Mouse (Mus musculus): ENCODE measurements at regions not wholly inside any gene's neighbourhood (a gene's known extent, or its start where the extent isn't known, plus 50 kb on each side); places are given as distances from the start of the nearest gene placed in this dataset.

DNA sequence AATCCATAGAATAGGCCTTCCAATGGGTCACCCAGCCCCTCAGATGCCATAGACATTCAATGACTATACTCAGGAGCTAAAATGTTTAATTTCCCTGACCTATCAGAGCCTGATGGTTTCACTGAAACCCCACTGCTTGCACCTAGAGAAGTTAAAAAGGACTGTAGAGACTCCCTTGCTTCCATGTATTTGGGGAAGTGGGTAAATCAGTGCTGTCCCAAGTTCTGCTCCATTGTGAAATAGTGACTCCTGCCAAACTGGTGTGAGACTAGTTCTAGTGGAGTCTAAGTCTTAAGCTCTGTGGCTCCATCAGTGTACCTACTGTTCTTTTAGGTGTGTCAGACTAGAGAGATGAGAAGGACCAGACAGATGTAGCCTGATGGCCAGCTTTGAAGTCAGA, 121.3 kb upstream of the Bmper start:
- no peak for DNase-seq (ENCODE audit: low spot score)
- no peaks in the 10 kb centered on the region for H3K27me3 ChIP-seq (ENCODE audit: insufficient read depth, poor library complexity, severe bottlenecking)
- no peaks in the 10 kb centered on the region for H3K36me3 ChIP-seq
- no peaks in the 10 kb centered on the region for H3K9me3 ChIP-seq
- H3K4me3 ChIP-seq: no peak overlapping the region
- no peak overlapping the region for H3K27ac ChIP-seq
- no peaks in the 10 kb centered on the region for H3K4me1 ChIP-seq (replicated peaks)

DNA sequence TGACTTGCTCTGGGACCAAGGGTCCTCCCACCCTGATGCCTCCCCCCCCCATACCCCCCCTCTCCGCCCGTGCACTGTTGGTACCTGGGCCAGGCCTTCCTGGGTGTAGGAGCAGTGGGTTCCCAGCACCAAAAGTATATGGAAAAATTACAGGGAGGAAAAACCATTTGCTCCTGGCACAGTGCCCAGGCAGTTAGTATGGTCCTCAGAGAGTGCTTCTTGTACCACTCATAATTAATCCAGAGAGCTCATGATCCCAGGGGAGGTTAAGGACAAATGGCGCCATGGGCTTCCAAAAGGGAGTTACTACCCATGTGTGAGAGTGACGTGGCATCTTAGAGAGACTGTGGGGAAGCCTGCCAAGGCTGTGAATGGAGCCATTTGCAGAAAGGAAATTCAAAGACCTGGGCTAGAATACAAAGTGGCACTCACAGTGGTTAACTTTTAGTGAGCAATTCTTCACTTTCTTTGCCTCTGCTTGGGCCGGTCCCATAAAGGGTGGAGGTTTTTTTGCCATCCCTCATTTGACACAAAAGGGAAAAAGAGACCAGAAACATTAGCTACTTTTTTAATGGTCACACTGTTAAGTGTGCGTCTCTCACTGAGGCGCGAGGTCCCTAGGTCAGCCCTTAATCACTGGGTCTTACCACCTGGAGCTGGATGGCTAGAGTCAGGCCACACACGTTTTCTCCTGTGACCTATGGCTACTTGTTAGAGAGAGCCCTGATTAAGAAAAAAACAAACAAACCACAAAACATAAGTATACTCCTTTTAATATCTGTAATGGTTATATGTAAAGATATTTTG, 120.7 kb upstream of the Bmper start:
- 82% methylated on average over 9 of the region's 9 CpGs for WGBS
- Histone ChIP-seq H3K4me3 (no peak overlapping the region), H3K27me3 (ENCODE audit: insufficient read depth, poor library complexity, severe bottlenecking) (no peaks in the 10 kb centered on the region), H3K9me3 (no peaks in the 10 kb centered on the region), H3K4me1 (replicated peaks) (no peaks in the 10 kb centered on the region), H3K36me3 (no peaks in the 10 kb centered on the region), H3K27ac (no peak overlapping the region)
- DNase-seq (ENCODE audit: low spot score): no peak

DNA sequence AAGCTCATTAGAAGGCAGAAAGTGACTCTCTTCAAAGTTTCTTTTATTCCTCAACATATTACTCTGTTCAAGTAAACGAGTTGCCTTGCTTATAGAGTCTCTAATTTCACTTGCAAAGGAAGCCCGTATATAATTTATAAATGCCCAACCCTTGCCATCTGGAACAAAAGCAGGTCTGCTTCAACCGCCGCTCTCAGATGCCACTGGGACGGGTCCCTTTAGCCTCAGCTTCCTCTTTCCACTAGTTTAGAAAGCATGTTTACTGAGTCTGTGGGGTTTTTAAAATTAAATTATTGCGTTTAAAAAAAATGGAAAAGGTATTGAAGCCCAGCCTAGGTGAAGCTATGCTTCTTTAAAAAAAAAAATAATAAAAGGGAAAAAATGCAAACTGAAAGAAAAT, 111.4 kb upstream of the Bmper start:
- H3K4me1 ChIP-seq (replicated peaks): no peaks in the 10 kb centered on the region
- no peaks in the 10 kb centered on the region for H3K36me3 ChIP-seq
- no peak for DNase-seq (ENCODE audit: low spot score)
- H3K9me3 ChIP-seq: no peaks in the 10 kb centered on the region
- H3K27me3 ChIP-seq (ENCODE audit: insufficient read depth, poor library complexity, severe bottlenecking): no peaks in the 10 kb centered on the region
- no peak overlapping the region for H3K4me3 ChIP-seq
- no peak overlapping the region for H3K27ac ChIP-seq
- WGBS: 85% methylated on average over 6 of the region's 6 CpGs

DNA sequence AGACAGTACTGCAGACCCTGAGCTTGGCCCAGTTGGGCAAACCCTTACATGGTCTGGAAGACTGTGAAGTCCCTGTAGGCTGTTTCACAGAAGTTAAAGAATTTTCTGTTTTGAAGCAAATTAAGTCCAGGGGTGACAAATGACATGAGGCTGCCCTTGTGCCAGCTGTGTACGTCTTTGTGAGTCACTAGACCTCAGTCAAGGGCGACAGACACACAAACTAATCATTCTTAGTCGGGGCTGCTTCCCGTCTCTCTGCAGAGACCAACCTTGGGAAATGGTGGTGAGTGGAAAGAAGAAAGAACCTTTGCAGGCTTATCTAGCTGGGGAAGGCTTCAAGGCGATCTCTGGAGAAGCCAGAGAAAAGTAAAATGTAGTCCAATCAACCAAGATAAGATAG, 107.8 kb upstream of the Bmper start:
- Histone ChIP-seq H3K27me3 (ENCODE audit: insufficient read depth, poor library complexity, severe bottlenecking) (no peaks in the 10 kb centered on the region), H3K36me3 (no peaks in the 10 kb centered on the region), H3K4me1 (replicated peaks) (no peaks in the 10 kb centered on the region), H3K9me3 (no peaks in the 10 kb centered on the region), H3K27ac (no peak overlapping the region), H3K4me3 (no peak overlapping the region)
- DNase-seq (ENCODE audit: low spot score): no peak
- 84% methylated on average over 5 of the region's 5 CpGs for WGBS

DNA sequence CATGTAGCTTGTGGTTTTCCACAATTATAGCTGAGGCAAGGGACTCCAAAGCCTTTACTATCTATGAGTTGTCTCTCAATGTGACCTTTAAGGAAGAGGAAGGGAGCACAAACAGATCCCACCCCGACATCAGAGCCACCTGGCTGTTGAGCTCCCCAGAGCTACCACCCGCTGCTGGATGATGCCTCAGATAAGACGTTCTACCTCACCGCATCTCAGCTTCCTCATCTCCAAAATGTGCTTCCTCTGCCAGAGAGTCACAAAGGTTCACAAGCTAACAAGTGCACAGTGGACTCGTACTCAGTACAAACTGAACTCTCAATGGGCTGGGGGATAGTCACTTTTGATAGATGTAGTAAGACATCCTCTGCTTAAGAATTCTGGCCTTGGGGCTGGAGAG, 107.3 kb upstream of the Bmper start:
- H3K27me3 ChIP-seq (ENCODE audit: insufficient read depth, poor library complexity, severe bottlenecking): no peaks in the 10 kb centered on the region
- H3K9me3 ChIP-seq: no peaks in the 10 kb centered on the region
- H3K27ac ChIP-seq: no peak overlapping the region
- no peak for DNase-seq (ENCODE audit: low spot score)
- no peak overlapping the region for H3K4me3 ChIP-seq
- 83% methylated on average over 5 of the region's 5 CpGs for WGBS
- H3K36me3 ChIP-seq: no peaks in the 10 kb centered on the region
- H3K4me1 ChIP-seq (replicated peaks): no peaks in the 10 kb centered on the region

DNA sequence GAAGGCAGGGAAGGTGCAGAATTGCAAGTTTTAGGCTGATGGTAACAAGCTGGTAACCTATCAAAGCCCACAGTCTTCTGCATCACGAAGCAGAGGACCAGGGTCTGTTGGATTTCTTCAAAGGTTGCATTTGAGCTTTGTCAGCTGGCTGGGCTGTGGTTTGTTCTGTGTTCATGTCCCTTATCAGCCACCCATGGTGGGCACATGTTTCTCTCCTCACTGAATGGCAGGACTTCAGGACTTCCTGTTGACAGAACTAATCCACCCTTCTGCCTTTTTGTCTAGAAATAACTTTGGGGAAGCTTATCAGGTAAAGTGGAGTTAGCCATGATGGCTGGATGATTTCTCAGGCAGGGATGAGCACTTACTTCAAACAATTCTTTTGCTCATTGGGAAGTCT, 106.6 kb upstream of the Bmper start:
- H3K27me3 ChIP-seq (ENCODE audit: insufficient read depth, poor library complexity, severe bottlenecking): no peaks in the 10 kb centered on the region
- DNase-seq (ENCODE audit: low spot score): no peak

DNA sequence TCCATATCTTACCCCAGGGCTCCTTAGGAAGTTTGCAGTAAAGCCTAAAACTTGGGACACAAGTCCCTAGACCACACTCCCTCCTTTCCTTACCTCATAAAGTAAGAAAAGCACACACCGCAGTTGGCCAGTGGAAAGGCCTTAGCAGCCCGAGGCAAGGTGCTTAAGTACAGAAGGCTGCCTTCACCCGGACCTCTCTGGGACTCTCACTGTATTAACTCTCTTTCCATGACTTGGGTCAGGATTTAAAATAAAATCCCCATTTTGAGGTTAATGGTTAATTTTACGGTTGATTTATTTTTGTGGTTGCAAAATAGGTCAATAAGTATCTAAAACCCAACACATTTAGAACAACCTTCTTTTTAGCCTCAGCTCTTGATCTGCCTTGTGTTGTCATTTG, 103.1 kb upstream of the Bmper start:
- Histone ChIP-seq H3K36me3 (no peaks in the 10 kb centered on the region), H3K27me3 (ENCODE audit: insufficient read depth, poor library complexity, severe bottlenecking) (no peaks in the 10 kb centered on the region), H3K9me3 (no peaks in the 10 kb centered on the region), H3K4me1 (replicated peaks) (no peaks in the 10 kb centered on the region), H3K27ac (no peak overlapping the region), H3K4me3 (no peak overlapping the region)
- no peak for DNase-seq (ENCODE audit: low spot score)
- 84% methylated on average over 4 of the region's 4 CpGs for WGBS

More for the DNA sequence above, 106.6 kb upstream of the Bmper start:
- H3K4me3 ChIP-seq: no peak overlapping the region
- H3K9me3 ChIP-seq: no peaks in the 10 kb centered on the region
- H3K27ac ChIP-seq: no peak overlapping the region
- 70% methylated on average over 1 of the region's 1 CpGs for WGBS
- H3K4me1 ChIP-seq (replicated peaks): no peaks in the 10 kb centered on the region
- no peaks in the 10 kb centered on the region for H3K36me3 ChIP-seq

DNA sequence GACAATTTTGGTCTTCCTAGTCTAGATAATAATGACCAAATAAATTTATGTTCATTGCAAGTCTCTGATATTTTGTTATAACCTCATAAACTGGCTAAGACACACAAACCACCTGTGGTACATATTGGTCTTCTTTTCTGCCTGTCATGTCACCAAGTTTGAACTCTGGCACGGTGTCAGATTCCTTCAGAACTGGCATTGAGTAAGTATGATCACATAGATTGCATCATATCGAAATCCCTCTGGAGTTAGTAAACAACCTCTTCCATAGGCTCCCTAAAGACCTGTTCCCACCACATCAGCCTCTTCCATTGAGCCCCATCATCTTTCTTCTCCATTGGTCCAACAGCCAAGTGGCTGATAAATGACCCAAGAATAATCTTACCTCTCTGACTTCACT, 102.1 kb upstream of the Bmper start:
- H3K27ac ChIP-seq: no peak overlapping the region
- WGBS: 88% methylated on average over 2 of the region's 2 CpGs

DNA sequence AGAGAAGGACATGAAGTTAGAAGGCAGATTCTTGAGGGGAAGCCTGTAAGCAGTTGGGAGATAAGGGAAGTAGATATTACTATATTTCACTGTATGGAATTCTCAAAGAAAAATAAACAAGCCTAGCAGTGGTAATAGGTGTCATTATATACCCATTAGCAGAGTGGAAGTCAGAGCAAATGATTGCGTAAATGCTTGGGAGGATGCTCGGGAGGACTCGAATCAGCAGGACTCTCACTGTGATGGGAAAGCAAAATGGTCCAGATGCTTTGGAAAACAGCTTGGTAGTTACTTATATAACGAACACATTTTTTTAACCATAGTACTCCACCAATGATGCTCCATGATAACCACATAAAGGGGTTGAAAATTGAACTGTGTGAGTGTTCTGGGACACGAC, 100.4 kb upstream of the Bmper start:
- 85% methylated on average over 5 of the region's 5 CpGs for WGBS
- Histone ChIP-seq H3K4me3 (no peak overlapping the region), H3K36me3 (no peaks in the 10 kb centered on the region), H3K9me3 (no peaks in the 10 kb centered on the region), H3K27me3 (ENCODE audit: insufficient read depth, poor library complexity, severe bottlenecking) (no peaks in the 10 kb centered on the region), H3K27ac (no peak overlapping the region), H3K4me1 (replicated peaks) (peaks cover 18% of the 10 kb centered on the region)
- no peak for DNase-seq (ENCODE audit: low spot score)

More for the DNA sequence above, 102.1 kb upstream of the Bmper start:
- H3K9me3 ChIP-seq: no peaks in the 10 kb centered on the region
- no peaks in the 10 kb centered on the region for H3K27me3 ChIP-seq (ENCODE audit: insufficient read depth, poor library complexity, severe bottlenecking)
- DNase-seq (ENCODE audit: low spot score): no peak
- H3K36me3 ChIP-seq: no peaks in the 10 kb centered on the region
- no peak overlapping the region for H3K4me3 ChIP-seq
- H3K4me1 ChIP-seq (replicated peaks): peaks cover 3% of the 10 kb centered on the region

DNA sequence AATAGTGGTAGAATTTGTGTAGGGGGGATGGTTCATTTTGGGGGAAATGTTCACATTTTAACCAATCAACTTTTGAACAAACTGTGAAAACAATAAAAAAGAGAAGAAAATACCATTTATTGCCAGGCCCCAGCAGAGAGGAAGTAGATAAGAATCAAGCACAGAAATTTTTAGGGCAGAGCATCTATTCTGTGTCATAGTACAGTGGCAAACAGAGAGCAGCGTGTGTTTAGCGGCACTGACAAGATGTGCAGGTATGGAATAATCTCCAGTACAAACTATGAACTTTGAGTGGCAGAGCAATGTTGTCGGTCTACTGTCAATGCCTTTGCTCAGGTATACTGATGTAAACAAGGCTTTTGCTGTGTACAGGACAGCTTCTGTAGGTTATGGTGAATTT, 99.4 kb upstream of the Bmper start:
- DNase-seq (ENCODE audit: low spot score): no peak
- Histone ChIP-seq H3K27ac (no peak overlapping the region), H3K4me1 (replicated peaks) (peaks cover 26% of the 10 kb centered on the region), H3K27me3 (ENCODE audit: insufficient read depth, poor library complexity, severe bottlenecking) (no peaks in the 10 kb centered on the region), H3K36me3 (no peaks in the 10 kb centered on the region), H3K4me3 (no peak overlapping the region), H3K9me3 (no peaks in the 10 kb centered on the region)
- 84% methylated on average over 3 of the region's 3 CpGs for WGBS

DNA sequence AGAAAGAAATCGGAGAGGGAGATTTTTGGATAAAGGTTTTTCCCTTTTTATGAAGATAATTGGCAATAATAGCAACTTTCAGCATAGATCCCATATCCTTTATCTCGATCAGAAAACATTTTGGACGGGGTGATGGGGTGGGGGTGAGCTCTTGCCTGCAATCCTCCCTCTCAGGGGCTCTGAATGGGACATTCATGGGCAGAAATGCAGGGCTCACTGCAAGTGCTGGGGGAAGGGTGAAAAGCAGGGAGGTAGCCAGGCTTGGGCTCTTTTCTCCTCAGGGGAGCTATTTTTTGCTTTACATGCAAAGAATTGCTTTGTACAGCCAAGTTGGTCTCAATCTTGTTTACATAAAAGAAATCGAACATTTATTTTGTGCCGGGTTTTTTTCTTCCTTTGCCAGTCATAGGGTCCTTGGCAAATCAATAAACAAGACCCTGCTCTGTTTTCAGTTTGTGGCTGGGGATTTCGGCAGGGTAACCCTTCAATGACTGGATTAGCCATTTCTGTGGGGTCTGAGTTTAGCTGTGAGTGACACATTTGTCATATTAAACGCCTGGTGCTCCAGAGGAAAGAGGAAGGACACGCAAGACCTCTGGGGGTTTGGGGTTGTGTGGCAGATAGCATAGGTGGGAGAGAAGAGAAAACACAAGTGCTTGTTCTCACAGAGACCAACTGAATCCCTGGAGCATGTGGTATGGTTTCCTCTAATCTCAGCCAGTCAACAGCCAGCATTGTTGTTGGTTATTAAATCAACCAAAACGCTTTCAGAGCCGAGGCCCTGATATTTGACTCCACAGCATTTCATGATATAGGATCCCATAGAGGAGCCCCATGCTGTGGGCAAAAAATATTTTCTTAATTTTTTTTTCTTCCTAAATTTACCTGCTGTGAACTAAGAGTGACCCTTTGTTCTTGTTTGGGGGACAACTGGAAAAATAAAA, 96.8 kb upstream of the Bmper start:
- H3K9me3 ChIP-seq: no peaks in the 10 kb centered on the region
- peaks cover 26% of the 10 kb centered on the region for H3K4me1 ChIP-seq (replicated peaks)
- no peak for DNase-seq (ENCODE audit: low spot score)
- no peaks in the 10 kb centered on the region for H3K36me3 ChIP-seq
- peak overlapping the region; percentile 62 for H3K27ac ChIP-seq
- H3K4me3 ChIP-seq: no peak overlapping the region
- H3K27me3 ChIP-seq (ENCODE audit: insufficient read depth, poor library complexity, severe bottlenecking): no peaks in the 10 kb centered on the region
- 44% methylated on average over 10 of the region's 10 CpGs for WGBS

DNA sequence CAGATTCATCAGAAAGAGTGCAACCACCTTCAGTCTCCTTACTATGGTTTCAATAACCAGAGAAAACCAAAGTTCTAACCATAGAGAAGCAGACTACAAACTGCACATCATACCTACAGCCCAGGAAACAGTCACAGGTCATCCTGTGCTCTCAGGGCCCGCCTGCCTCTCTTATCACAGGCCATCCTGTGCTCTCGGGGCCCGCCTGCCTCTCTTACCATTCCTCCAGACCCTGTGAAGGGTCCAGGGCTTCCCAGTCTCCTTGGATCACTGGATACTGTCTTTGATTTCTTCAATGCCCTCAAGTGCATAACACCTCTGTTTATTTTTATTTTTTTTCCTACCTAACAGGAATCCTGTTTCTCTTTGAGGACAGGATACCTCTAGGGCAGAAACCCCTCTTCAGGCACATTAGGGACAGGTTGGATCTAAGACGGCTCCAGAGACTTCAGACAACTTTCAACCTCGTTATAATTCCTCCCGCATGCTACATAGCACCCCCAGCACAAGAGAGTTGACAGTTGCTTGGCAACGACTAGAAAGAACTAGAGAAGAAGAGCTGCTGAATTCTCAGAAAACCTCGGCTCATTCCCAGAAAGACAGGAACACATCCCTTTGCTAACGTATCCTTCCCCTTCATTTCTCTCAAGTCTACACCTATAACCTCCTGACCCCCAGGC, 95.4 kb upstream of the Bmper start:
- no peak for DNase-seq (ENCODE audit: low spot score)
- Histone ChIP-seq H3K27ac (peak overlapping the region; percentile 64), H3K36me3 (no peaks in the 10 kb centered on the region), H3K27me3 (ENCODE audit: insufficient read depth, poor library complexity, severe bottlenecking) (no peaks in the 10 kb centered on the region), H3K9me3 (no peaks in the 10 kb centered on the region), H3K4me3 (no peak overlapping the region), H3K4me1 (replicated peaks) (peaks cover 26% of the 10 kb centered on the region)
- 44% methylated on average over 9 of the region's 9 CpGs for WGBS

DNA sequence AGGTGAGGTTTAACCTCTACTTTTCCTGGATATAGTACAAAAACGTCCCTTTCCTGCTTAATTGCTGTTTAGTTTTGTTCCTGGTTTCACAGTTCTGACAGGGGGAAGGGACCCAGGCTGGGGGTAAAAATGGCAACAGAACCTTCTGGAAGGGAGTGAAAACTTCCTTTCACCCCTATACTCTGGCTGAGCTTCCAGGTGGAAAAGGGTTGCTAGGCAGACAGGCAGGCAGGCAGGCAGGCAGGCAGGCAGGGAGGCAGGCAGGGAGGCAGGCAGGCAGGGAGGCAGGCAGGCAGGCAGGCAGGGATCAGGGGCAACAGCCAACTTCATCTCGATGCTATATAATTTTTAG, 94.9 kb upstream of the Bmper start:
- Histone ChIP-seq H3K36me3 (no peaks in the 10 kb centered on the region), H3K4me1 (replicated peaks) (peaks cover 26% of the 10 kb centered on the region), H3K9me3 (no peaks in the 10 kb centered on the region), H3K27me3 (ENCODE audit: insufficient read depth, poor library complexity, severe bottlenecking) (no peaks in the 10 kb centered on the region), H3K27ac (peak overlapping the region; percentile 64), H3K4me3 (no peak overlapping the region)
- 71% methylated on average over 2 of the region's 2 CpGs for WGBS
- no peak for DNase-seq (ENCODE audit: low spot score)
